Mouse (Mus musculus) gonadal fat pad, adult 2 months (tissue): ENCODE results near the gene Tgm4. TPM values are rescaled to one million over a fixed set of nuclear protein-coding genes. Genes with fewer than 3 reads are reported as not detected.

Experiments
- DNase-seq: peaks from one replicate; pipeline ENCODE4 v3.0.0-alpha.2; 2012; ENCODE audit warnings: low read depth
- polyA plus RNA-seq: library from polyadenylated mRNA; depleted of rRNA; stranded (reverse); fragments of >200 nt; gene quantifications from 2 replicates; pipeline ENCODE4 v1.2.3, GENCODE M21; 2012; rRNA removed

The Tgm4 gene
- polyA plus RNA-seq, 1 experiment = 0.42 TPM

- no peak for DNase-seq
Observed at GRCm38 (mm10) chr9:123107186-123107585, 72.7 kb downstream of the Tgm4 start.

- DNase-seq = no peak
Observed at GRCm38 (mm10) chr9:123109188-123109587, 74.7 kb downstream of the Tgm4 start.

GRCm38 (mm10) chr9:123111751-123112221, 77.3 kb downstream of the Tgm4 start:
- DNase-seq = no peak

- no peak for DNase-seq
Observed at GRCm38 (mm10) chr9:123112805-123113521, 78.4 kb downstream of the Tgm4 start, which contains the start of the genes Zdhhc3 and Exosc7. Zdhhc3 (minus strand) TSS chr9:123113205. Exosc7 (plus strand) TSS chr9:123113215.

GRCm38 (mm10) chr9:123113931-123114330, 79.4 kb downstream of the Tgm4 start:
- DNase-seq = no peak

- no peak for DNase-seq
Observed at GRCm38 (mm10) chr9:123115566-123115965, 81.0 kb downstream of the Tgm4 start.

Other genes starting within 250 kb of the Tgm4 start
- 4.6 and 4.8 TPM in 2 replicates for gene Tcaim, start 229.2 kb upstream of the Tgm4 start, polyA plus RNA-seq
- not detected in 2 replicates for gene Gm35549, start 190.7 kb upstream of the Tgm4 start, polyA plus RNA-seq
- 43.2 and 47.8 TPM in 2 replicates for gene Zfp445, start 168.7 kb upstream of the Tgm4 start, polyA plus RNA-seq
- 5.2 and 11.4 TPM in 2 replicates for gene Zkscan7, start 149.0 kb upstream of the Tgm4 start, polyA plus RNA-seq
- 1.2 and 1.7 TPM in 2 replicates for gene Zfp105, start 111.7 kb upstream of the Tgm4 start, polyA plus RNA-seq
- 2.1 and 3.4 TPM in 2 replicates for gene 1110059G10Rik, start 83.7 kb upstream of the Tgm4 start, polyA plus RNA-seq
- 0.42 and 1.3 TPM in 2 replicates for gene Kif15, start 83.7 kb upstream of the Tgm4 start, polyA plus RNA-seq
- 20.8 and 23.1 TPM in 2 replicates for gene Tmem42, start 13.4 kb upstream of the Tgm4 start, polyA plus RNA-seq
- 117 and 118 TPM in 2 replicates for gene Zdhhc3, start 78.5 kb downstream of the Tgm4 start, polyA plus RNA-seq
- 25.5 and 26.0 TPM in 2 replicates for gene Exosc7, start 78.5 kb downstream of the Tgm4 start, polyA plus RNA-seq
- gene Clec3b, start 116.2 kb downstream of the Tgm4 start, polyA plus RNA-seq = 150 and 164 TPM in 2 replicates
- 26.3 and 28.5 TPM in 2 replicates for gene Cdcp1, start 181.3 kb downstream of the Tgm4 start, polyA plus RNA-seq
- 13.6 and 19.1 TPM in 2 replicates for gene Tmem158, start 226.0 kb downstream of the Tgm4 start, polyA plus RNA-seq